Mouse (Mus musculus): ENCODE measurements around the gene Uxs1.

Gene Uxs1

GRCm38 (mm10) chr1:43717967-43718366 is 109.6 kb downstream of the Uxs1 start:
- DNase-seq: no peak

GRCm38 (mm10) chr1:43714841-43715240 is 112.8 kb downstream of the Uxs1 start:
- no peak for DNase-seq

- DNase-seq: peak; percentile 7
These were observed 129.0 kb downstream of the Uxs1 start for GRCm38 (mm10) chr1:43698577-43699000.

Data from right cerebral cortex, postnatal 14 days (tissue).